ENCODE assay signal across 8 mouse cellular contexts in the genomic region with DNA sequence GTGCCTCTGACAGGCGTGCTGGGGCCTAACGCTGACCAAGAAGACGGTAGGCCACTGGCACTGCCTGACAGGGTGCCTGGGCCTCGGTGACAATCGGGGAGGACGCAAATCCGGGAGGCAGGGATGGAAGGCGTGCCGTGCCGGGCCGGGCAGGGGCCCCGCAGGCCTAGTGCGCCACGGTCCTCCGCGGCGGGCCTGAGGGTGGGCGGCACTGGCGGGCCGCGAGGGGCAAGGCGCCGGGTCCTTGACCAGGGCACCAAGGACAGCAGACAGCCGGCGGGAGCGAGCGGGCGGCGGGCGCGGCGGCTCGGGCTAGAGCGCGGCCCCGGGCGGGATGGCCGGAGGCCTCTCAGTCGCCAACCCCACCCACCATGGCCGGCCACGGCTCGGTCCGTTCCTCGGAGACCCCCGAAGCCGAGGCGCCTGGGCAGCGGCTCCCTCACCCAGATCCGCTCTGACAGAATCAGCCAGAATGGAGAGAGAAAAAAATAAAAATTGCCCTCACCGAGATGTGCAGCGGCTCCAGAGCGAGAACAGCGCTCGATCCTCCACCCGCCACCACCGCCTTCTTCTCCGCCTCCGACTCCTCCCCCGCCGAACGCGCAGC. TPM values are rescaled to one million over a fixed set of nuclear protein-coding genes. Genes with fewer than 3 reads are reported as not detected.
DNase-seq lines count a peak whose midpoint lies in the region; ATAC-seq and TF ChIP-seq lines count a peak whose summit lies in the region.

No protein-coding gene starts in this region.

- peak overlapping the region; percentile 98 for H3K9ac ChIP-seq in kidney, postnatal 0 days (ENCODE audit: low read depth, low read length)
- H3K9ac ChIP-seq in limb, embryonic 15.5 days, result peak overlapping the region; percentile 98
- H3K9ac ChIP-seq in neural tube, embryonic 15.5 days (replicated peaks), result peak overlapping the region; percentile 99

- H3K36me3 ChIP-seq in kidney, postnatal 0 days (ENCODE audit: insufficient read depth, low read length), result no peaks in the 10 kb centered on the region
- peaks cover 5% of the 10 kb centered on the region for H3K36me3 ChIP-seq in erythroblast, embryonic 14.5 days (ENCODE audit: control insufficient read depth)
- 0 out of 2 replicates have a peak, but pooled peaks cover 3% of the 10 kb centered on the region for H3K36me3 ChIP-seq in limb, embryonic 15.5 days
- H3K36me3 ChIP-seq in neural tube, embryonic 15.5 days, result no peaks in the 10 kb centered on the region

- under 1% methylated on average over 58 of the region's 62 CpGs for WGBS in kidney, postnatal 0 days
- WGBS in limb, embryonic 15.5 days, result under 1% methylated on average over 43 of the region's 62 CpGs
- 0% methylated on average over 48 of the region's 62 CpGs for WGBS in neural tube, embryonic 15.5 days

- DNase-seq in kidney, postnatal 0 days (ENCODE audit: low spot score), result no peak
- DNase-seq in kidney, adult 11 months, result no peak
- peak; percentile 56 for DNase-seq in MN1 (ENCODE audit: low spot score)
- no peak for DNase-seq in gastrocnemius, postnatal 14 days
- no peak for DNase-seq in thymus, adult 18-20 months

- peak overlapping the region; percentile 57 for H3K4me2 ChIP-seq in kidney, postnatal 0 days (ENCODE audit: low read length)
- peak overlapping the region; percentile 44 for H3K4me2 ChIP-seq in limb, embryonic 15.5 days
- H3K4me2 ChIP-seq in neural tube, embryonic 15.5 days, result peak overlapping the region; percentile 57

- TF ChIP-seq CTCF in kidney, postnatal 0 days (IDR thresholded peaks at IDR 0.05; ENCODE audit: low read depth), result no peak; the same call in 1 of the 2 replicates

- no peaks in the 10 kb centered on the region for H3K9me3 ChIP-seq in kidney, postnatal 0 days (replicated peaks; ENCODE audit: low read length)
- no peaks in the 10 kb centered on the region for H3K9me3 ChIP-seq in erythroblast, embryonic 14.5 days (ENCODE audit: control insufficient read depth, low read length)
- no peaks in the 10 kb centered on the region for H3K9me3 ChIP-seq in limb, embryonic 15.5 days
- H3K9me3 ChIP-seq in neural tube, embryonic 15.5 days (replicated peaks), result no peaks in the 10 kb centered on the region

- peak overlapping the region; percentile 98 for H3K27ac ChIP-seq in kidney, postnatal 0 days
- peak overlapping the region; percentile 98 for H3K27ac ChIP-seq in limb, embryonic 15.5 days
- peak overlapping the region; percentile 97 for H3K27ac ChIP-seq in neural tube, embryonic 15.5 days (replicated peaks)

- ATAC-seq in kidney, postnatal 0 days (replicated peaks; ENCODE audit: low FRiP score, low read depth), result peak; percentile 30
- ATAC-seq in limb, embryonic 15.5 days (ENCODE audit: insufficient number of reproducible peaks, low FRiP score, low TSS enrichment, low read depth), result peak; percentile 41
- peak; percentile 55 for ATAC-seq in neural tube, embryonic 15.5 days (ENCODE audit: low FRiP score)

- no peaks in the 10 kb centered on the region for H3K27me3 ChIP-seq in kidney, postnatal 0 days (ENCODE audit: insufficient read depth, low read length)
- H3K27me3 ChIP-seq in erythroblast, embryonic 14.5 days (ENCODE audit: control insufficient read depth), result no peaks in the 10 kb centered on the region
- H3K27me3 ChIP-seq in limb, embryonic 15.5 days, result no peaks in the 10 kb centered on the region
- no peaks in the 10 kb centered on the region for H3K27me3 ChIP-seq in neural tube, embryonic 15.5 days (replicated peaks)

- no peaks in the 10 kb centered on the region; the same call in 1 of the 2 replicates for H3K4me1 ChIP-seq in kidney, postnatal 0 days (replicated peaks; ENCODE audit: insufficient read depth, low read length)
- H3K4me1 ChIP-seq in erythroblast, embryonic 14.5 days (ENCODE audit: control insufficient read depth), result peaks cover 21% of the 10 kb centered on the region
- H3K4me1 ChIP-seq in limb, embryonic 15.5 days, result no peaks in the 10 kb centered on the region
- peaks cover 21% of the 10 kb centered on the region for H3K4me1 ChIP-seq in neural tube, embryonic 15.5 days

- intact Hi-C loops in gastrocnemius, postnatal 14 days (cut with DNase I; ENCODE audit: low total_unique reads), result no loop called here

- H3K4me3 ChIP-seq in kidney, postnatal 0 days (replicated peaks; ENCODE audit: low read depth, low read length), result peak overlapping the region; percentile 81
- H3K4me3 ChIP-seq in erythroblast, embryonic 14.5 days (replicated peaks), result peak overlapping the region; percentile 97
- peak overlapping the region; percentile 99 for H3K4me3 ChIP-seq in limb, embryonic 15.5 days
- H3K4me3 ChIP-seq in neural tube, embryonic 15.5 days (replicated peaks), result peak overlapping the region; percentile 93

RNA-seq across cellular contexts. Expression of a gene that starts 0.3 kb away (rescaled TPM):
- 58.8 and 63.8 TPM in 2 replicates for polyA plus RNA-seq in kidney, postnatal 0 days (2015; fragmentation: Nextera tagmentation; extraction: Ambion mirVana)
- 0.03 and 0.12 TPM in 2 replicates for polyA plus RNA-seq in erythroblast, embryonic 14.5 days (2012)
- 74.5 and 87.7 TPM in 2 replicates for polyA plus RNA-seq in limb, embryonic 15.5 days (2015; fragmentation: Nextera tagmentation; extraction: Ambion mirVana)
- 190 and 208 TPM in 2 replicates for polyA plus RNA-seq in neural tube, embryonic 15.5 days (2015; fragmentation: Nextera tagmentation; extraction: Ambion mirVana)
- 100 to 1,000 TPM in 1 of 2 experiments, 10 to 100 TPM in 1; 89.9 to 106 TPM for total RNA-seq in gastrocnemius, postnatal 14 days (2021)

Comparison
In these comparisons a context has a peak if more than half of its experiments do, and no peak if none do; other contexts are left out.
1. RNA of a gene that starts 0.3 kb away (polyA plus RNA-seq): 190 to 208 TPM in neural tube, embryonic 15.5 days, 74.5 to 87.7 TPM in limb, embryonic 15.5 days and 58.8 to 63.8 TPM in kidney, postnatal 0 days; 0.03 to 0.12 TPM in erythroblast, embryonic 14.5 days; every median in the first group is over 10 times any median in the second.
2. Peak in every context shown above with its lines, with median percentiles within 50 percentile points of each other: ATAC-seq, H3K27ac ChIP-seq, H3K4me2 ChIP-seq, H3K4me3 ChIP-seq and H3K9ac ChIP-seq.